Mouse (Mus musculus): ENCODE data around the gene Otud7b. TPM values are rescaled to one million over a fixed set of nuclear protein-coding genes. Genes with fewer than 3 reads are reported as not detected.

Otud7b gene
- polyA plus RNA-seq, 1 experiment: 15.0 TPM

DNA sequence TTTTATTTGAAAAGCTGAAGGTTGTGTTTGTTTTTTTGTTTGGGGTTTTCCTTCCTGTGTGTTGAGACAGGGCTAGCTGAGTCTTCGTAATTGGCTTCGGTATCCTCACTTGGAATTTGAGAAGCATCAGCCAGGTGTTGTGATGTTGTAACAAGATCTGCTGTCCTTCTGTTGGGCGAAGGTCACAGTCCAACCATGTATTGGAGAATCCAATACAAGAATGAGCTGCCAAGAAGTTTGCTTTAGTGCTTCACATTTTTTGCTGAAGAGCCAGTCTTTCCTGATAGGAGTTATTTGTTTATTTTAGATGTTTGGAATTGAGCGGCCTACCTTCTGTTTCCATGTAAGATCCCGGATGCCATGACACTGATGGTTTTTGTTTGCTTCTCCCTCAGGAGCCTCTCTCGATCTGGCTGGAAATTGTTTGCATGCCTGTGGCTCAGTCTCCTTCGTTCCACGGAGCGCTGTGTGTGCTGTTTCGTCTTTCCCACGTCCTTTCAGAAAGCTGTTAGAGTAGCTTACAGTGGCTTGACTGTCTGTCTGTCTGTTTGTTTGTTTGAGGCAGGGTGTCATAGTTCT is 29.1 kb downstream of the Otud7b start:
- peak overlapping the region; percentile 46 for H3K27ac ChIP-seq (ENCODE audit: insufficient read depth, low read depth, low read length)
- DNase-seq: peak; percentile 86
- 43% methylated on average over 11 of the region's 11 CpGs for WGBS
- no peaks in the 10 kb centered on the region for H3K27me3 ChIP-seq (replicated peaks; ENCODE audit: control insufficient read depth, insufficient read depth, low read length)
- H3K36me3 ChIP-seq (ENCODE audit: control insufficient read depth, insufficient read depth, low read length): peaks cover 1% of the 10 kb centered on the region; the same call in 1 of the 2 replicates
- no peak overlapping the region for H3K4me3 ChIP-seq (ENCODE audit: insufficient read depth, low read depth, low read length)
- peaks cover 21% of the 10 kb centered on the region for H3K4me1 ChIP-seq (ENCODE audit: control insufficient read depth, insufficient read depth, low read length)
- no peak for TF ChIP-seq CTCF (conservative IDR thresholded peaks at IDR 0.05; ENCODE audit: insufficient read depth, insufficient read length, low read depth, low read length)
- TF ChIP-seq POLR2A (IDR thresholded peaks at IDR 0.05; ENCODE audit: low read depth, low read length): no peak

DNA sequence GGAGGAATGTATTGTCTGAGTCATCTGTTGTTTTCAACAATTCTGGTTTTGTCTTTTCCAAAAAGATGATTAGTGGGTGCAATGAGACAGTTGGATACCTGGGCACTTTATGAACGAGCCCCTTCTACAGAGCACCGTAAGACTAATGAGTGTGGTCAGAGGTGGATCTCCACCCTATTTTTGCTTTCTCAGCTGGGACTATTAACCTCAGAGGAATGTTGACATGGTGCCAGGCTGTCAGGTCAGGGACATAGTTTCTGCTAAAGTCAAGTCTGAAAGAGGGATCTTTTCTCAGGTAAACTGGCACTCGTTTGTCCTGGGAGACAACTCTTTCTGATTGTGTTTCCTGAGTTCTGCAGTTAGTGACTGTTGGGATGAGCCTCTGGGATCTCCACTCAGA is 30.7 kb downstream of the Otud7b start:
- WGBS: 17% methylated on average over 3 of the region's 3 CpGs
- Histone ChIP-seq H3K27ac (ENCODE audit: insufficient read depth, low read depth, low read length) (peak overlapping the region; percentile 85), H3K36me3 (ENCODE audit: control insufficient read depth, insufficient read depth, low read length) (peaks cover 1% of the 10 kb centered on the region; the same call in 1 of the 2 replicates), H3K4me3 (ENCODE audit: insufficient read depth, low read depth, low read length) (no peak overlapping the region), H3K27me3 (replicated peaks; ENCODE audit: control insufficient read depth, insufficient read depth, low read length) (no peaks in the 10 kb centered on the region), H3K4me1 (ENCODE audit: control insufficient read depth, insufficient read depth, low read length) (peaks cover 21% of the 10 kb centered on the region)
- no peak for TF ChIP-seq POLR2A (IDR thresholded peaks at IDR 0.05; ENCODE audit: low read depth, low read length)
- TF ChIP-seq CTCF (conservative IDR thresholded peaks at IDR 0.05; ENCODE audit: insufficient read depth, insufficient read length, low read depth, low read length): no peak
- peak; percentile 92 for DNase-seq

DNA sequence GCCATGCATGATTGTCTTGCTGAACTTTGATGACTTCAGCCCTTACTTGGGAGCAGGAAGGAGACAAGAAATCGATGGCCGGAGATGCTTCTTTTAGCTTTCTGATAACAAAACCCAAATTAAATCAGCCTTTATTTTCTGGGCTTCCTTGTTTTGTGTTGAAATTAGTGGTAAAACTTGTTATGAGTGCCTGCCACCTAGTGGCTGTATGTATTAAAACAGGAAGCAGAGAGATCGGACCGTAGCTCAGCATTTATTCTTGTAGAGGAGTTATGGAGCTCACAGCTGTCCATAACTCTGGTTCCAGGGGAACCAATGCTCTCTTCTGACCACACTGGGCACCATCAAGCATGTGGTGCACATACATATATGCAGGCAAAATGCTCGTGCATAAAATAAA is 43.6 kb downstream of the Otud7b start:
- Histone ChIP-seq H3K4me1 (ENCODE audit: control insufficient read depth, insufficient read depth, low read length) (no peaks in the 10 kb centered on the region; the same call in 1 of the 2 replicates), H3K36me3 (ENCODE audit: control insufficient read depth, insufficient read depth, low read length) (peaks cover 2% of the 10 kb centered on the region), H3K4me3 (ENCODE audit: insufficient read depth, low read depth, low read length) (no peak overlapping the region), H3K27ac (ENCODE audit: insufficient read depth, low read depth, low read length) (no peak overlapping the region), H3K27me3 (replicated peaks; ENCODE audit: control insufficient read depth, insufficient read depth, low read length) (no peaks in the 10 kb centered on the region)
- peak; percentile 31; the same call in 1 of the 2 replicates for TF ChIP-seq CTCF (conservative IDR thresholded peaks at IDR 0.05; ENCODE audit: insufficient read depth, insufficient read length, low read depth, low read length)
- TF ChIP-seq POLR2A (IDR thresholded peaks at IDR 0.05; ENCODE audit: low read depth, low read length): no peak
- peak; percentile 79 for DNase-seq
- 8% methylated on average over 5 of the region's 5 CpGs for WGBS

DNA sequence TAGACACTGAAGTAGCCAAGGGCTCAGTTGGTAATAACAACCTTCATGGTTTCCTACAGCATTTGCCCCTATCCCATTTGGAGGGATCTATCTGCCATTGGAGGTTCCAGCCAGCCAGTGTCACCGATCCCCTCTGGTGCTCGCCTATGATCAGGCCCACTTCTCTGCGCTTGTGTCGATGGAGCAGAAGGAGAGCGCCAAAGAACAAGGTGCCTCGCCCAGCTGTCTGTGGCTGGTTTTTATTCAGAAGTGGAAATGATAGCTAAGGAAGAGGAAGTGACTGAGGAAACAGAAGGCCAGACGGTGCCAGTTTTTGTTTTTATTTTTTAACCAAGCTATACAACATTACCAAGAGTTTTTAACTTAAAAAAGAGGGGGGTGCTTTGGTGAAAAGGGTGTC is 47.5 kb downstream of the Otud7b start:
- Histone ChIP-seq H3K36me3 (ENCODE audit: control insufficient read depth, insufficient read depth, low read length) (peaks cover 4% of the 10 kb centered on the region), H3K4me3 (ENCODE audit: insufficient read depth, low read depth, low read length) (no peak overlapping the region), H3K27me3 (replicated peaks; ENCODE audit: control insufficient read depth, insufficient read depth, low read length) (no peaks in the 10 kb centered on the region), H3K27ac (ENCODE audit: insufficient read depth, low read depth, low read length) (no peak overlapping the region), H3K4me1 (ENCODE audit: control insufficient read depth, insufficient read depth, low read length) (peaks cover 4% of the 10 kb centered on the region; the same call in 1 of the 2 replicates)
- TF ChIP-seq POLR2A (IDR thresholded peaks at IDR 0.05; ENCODE audit: low read depth, low read length) (no peak), CTCF (conservative IDR thresholded peaks at IDR 0.05; ENCODE audit: insufficient read depth, insufficient read length, low read depth, low read length) (no peak)
- WGBS: 74% methylated on average over 7 of the region's 7 CpGs
- DNase-seq: no peak

- DNase-seq: no peak
- H3K27ac ChIP-seq (ENCODE audit: insufficient read depth, low read depth, low read length): no peak overlapping the region
- no peak overlapping the region for H3K4me3 ChIP-seq (ENCODE audit: insufficient read depth, low read depth, low read length)
- H3K36me3 ChIP-seq (ENCODE audit: control insufficient read depth, insufficient read depth, low read length): peaks cover 4% of the 10 kb centered on the region
- no peaks in the 10 kb centered on the region for H3K27me3 ChIP-seq (replicated peaks; ENCODE audit: control insufficient read depth, insufficient read depth, low read length)
- TF ChIP-seq POLR2A (IDR thresholded peaks at IDR 0.05; ENCODE audit: low read depth, low read length): no peak
- TF ChIP-seq CTCF (conservative IDR thresholded peaks at IDR 0.05; ENCODE audit: insufficient read depth, insufficient read length, low read depth, low read length): no peak
- WGBS: 89% methylated on average over 5 of the region's 5 CpGs
- H3K4me1 ChIP-seq (ENCODE audit: control insufficient read depth, insufficient read depth, low read length): peaks cover 4% of the 10 kb centered on the region; the same call in 1 of the 2 replicates
Observed at GRCm38 (mm10) chr3:96152611-96153010, 48.3 kb downstream of the Otud7b start.

DNA sequence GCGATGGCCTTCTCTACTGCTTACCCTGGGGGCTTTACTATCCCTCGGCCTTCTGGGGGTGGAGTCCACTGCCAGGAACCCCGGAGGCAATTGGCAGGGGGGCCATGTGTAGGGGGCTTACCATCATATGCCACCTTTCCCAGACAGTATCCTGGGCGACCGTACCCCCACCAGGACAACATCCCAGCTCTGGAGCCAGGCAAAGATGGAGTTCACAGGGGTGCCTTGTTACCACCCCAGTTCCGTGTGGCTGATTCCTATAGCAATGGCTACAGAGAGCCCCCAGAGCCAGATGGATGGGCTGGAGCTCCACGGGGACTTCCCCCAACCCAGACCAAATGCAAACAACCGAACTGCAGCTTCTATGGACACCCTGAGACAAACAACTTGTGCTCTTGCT is 51.2 kb downstream of the Otud7b start:
- Histone ChIP-seq H3K27ac (ENCODE audit: insufficient read depth, low read depth, low read length) (no peak overlapping the region), H3K4me1 (ENCODE audit: control insufficient read depth, insufficient read depth, low read length) (peaks cover 11% of the 10 kb centered on the region), H3K36me3 (ENCODE audit: control insufficient read depth, insufficient read depth, low read length) (peaks cover 4% of the 10 kb centered on the region), H3K27me3 (replicated peaks; ENCODE audit: control insufficient read depth, insufficient read depth, low read length) (no peaks in the 10 kb centered on the region), H3K4me3 (ENCODE audit: insufficient read depth, low read depth, low read length) (no peak overlapping the region)
- no peak for TF ChIP-seq POLR2A (IDR thresholded peaks at IDR 0.05; ENCODE audit: low read depth, low read length)
- TF ChIP-seq CTCF (conservative IDR thresholded peaks at IDR 0.05; ENCODE audit: insufficient read depth, insufficient read length, low read depth, low read length): no peak
- WGBS: 77% methylated on average over 8 of the region's 8 CpGs
- no peak for DNase-seq

GRCm38 (mm10) chr3:96159820-96160219 is 55.5 kb downstream of the Otud7b start:
- DNase-seq: peak; percentile 80
- H3K36me3 ChIP-seq (ENCODE audit: control insufficient read depth, insufficient read depth, low read length): no peaks in the 10 kb centered on the region; the same call in 1 of the 2 replicates
- WGBS: 34% methylated on average over 4 of the region's 4 CpGs

More at GRCm38 (mm10) chr3:96159820-96160219, 55.5 kb downstream of the Otud7b start:
- no peak for TF ChIP-seq POLR2A (IDR thresholded peaks at IDR 0.05; ENCODE audit: low read depth, low read length)
- no peak for TF ChIP-seq CTCF (conservative IDR thresholded peaks at IDR 0.05; ENCODE audit: insufficient read depth, insufficient read length, low read depth, low read length)
- H3K4me3 ChIP-seq (ENCODE audit: insufficient read depth, low read depth, low read length): peak overlapping the region; percentile 26
- H3K4me1 ChIP-seq (ENCODE audit: control insufficient read depth, insufficient read depth, low read length): peaks cover 23% of the 10 kb centered on the region
- H3K27me3 ChIP-seq (replicated peaks; ENCODE audit: control insufficient read depth, insufficient read depth, low read length): no peaks in the 10 kb centered on the region
- peak overlapping the region; percentile 99 for H3K27ac ChIP-seq (ENCODE audit: insufficient read depth, low read depth, low read length)

Data from kidney, adult 2 months (tissue).